Mouse (Mus musculus): ENCODE results near the gene Igf1r. TPM values are rescaled to one million over a fixed set of nuclear protein-coding genes. Genes with fewer than 3 reads are reported as not detected.
"Not testable (repeated sequence)": the region's sequence is repeated elsewhere in the genome, so short reads cannot be mapped to it uniquely, and the experiment has no call there.

The Igf1r gene
- polyA plus RNA-seq, 1 experiment from 2014 or later = 18.1 TPM

DNA sequence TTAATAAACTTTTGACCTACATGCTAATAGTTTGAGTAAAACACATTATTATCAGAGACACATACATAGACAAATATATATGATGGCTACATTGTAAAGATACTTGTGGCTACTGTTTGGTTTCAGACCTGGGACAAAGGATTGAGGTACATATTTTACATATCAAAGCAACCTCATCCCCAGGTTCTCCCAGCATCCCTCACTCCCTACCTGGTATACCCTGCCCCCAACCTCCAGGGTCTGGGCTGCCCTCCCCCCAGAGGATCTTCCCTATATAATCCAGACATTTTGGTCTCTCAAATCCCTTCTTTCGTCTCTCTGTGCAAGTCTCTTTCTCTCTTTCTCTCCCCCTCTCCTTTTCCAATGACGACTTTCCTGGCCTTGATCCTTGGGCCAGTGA is 321.6 kb downstream of the Igf1r start:
- Histone ChIP-seq H3K36me3 (ENCODE audit: insufficient read depth, low read length) (no peaks in the 10 kb centered on the region), H3K27me3 (ENCODE audit: insufficient read depth, low read length) (no peaks in the 10 kb centered on the region), H3K9ac (ENCODE audit: low read depth, low read length) (no peak overlapping the region), H3K4me3 (replicated peaks; ENCODE audit: low read depth, low read length) (no peak overlapping the region), H3K4me1 (replicated peaks; ENCODE audit: insufficient read depth, low read length) (peaks cover 10% of the 10 kb centered on the region), H3K4me2 (ENCODE audit: low read length) (no peak overlapping the region), H3K9me3 (replicated peaks; ENCODE audit: low read length) (no peaks in the 10 kb centered on the region), H3K27ac (no peak overlapping the region)
- ATAC-seq (replicated peaks; ENCODE audit: low FRiP score, low read depth) (no peak), DNase-seq (ENCODE audit: low spot score) (no peak)
- 63% methylated on average over 2 of the region's 2 CpGs for WGBS
- TF ChIP-seq CTCF (IDR thresholded peaks at IDR 0.05; ENCODE audit: low read depth) = no peak

DNA sequence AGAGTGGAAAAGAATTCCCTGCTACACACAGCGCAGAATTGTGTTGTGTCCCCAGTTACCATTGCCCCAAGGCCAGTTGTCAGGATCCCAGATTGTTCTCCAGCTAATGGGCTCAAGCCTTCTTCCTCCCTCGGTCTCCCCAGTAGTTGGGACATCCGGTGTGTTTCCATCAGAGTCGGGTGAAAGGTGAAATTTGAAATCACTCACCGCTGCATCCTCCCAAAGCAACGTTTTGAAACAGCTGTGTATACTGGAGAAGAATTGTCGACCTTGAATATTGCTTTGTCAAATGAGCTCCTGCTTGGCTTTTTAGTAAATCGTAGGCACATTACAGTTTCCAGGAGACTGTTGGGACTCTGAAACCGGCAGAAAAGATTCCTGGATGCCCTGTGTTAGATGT is 322.3 kb downstream of the Igf1r start:
- no peaks in the 10 kb centered on the region for H3K27me3 ChIP-seq (ENCODE audit: insufficient read depth, low read length)
- no peak for DNase-seq (ENCODE audit: low spot score)
- WGBS = 53% methylated on average over 9 of the region's 9 CpGs
- no peak for ATAC-seq (replicated peaks; ENCODE audit: low FRiP score, low read depth)
- no peak overlapping the region for H3K4me3 ChIP-seq (replicated peaks; ENCODE audit: low read depth, low read length)
- no peaks in the 10 kb centered on the region for H3K36me3 ChIP-seq (ENCODE audit: insufficient read depth, low read length)
- no peak overlapping the region for H3K9ac ChIP-seq (ENCODE audit: low read depth, low read length)
- H3K9me3 ChIP-seq (replicated peaks; ENCODE audit: low read length) = no peaks in the 10 kb centered on the region
- no peak for TF ChIP-seq CTCF (IDR thresholded peaks at IDR 0.05; ENCODE audit: low read depth)
- no peak overlapping the region for H3K27ac ChIP-seq
- no peak overlapping the region for H3K4me2 ChIP-seq (ENCODE audit: low read length)
- H3K4me1 ChIP-seq (replicated peaks; ENCODE audit: insufficient read depth, low read length) = peaks cover 10% of the 10 kb centered on the region

DNA sequence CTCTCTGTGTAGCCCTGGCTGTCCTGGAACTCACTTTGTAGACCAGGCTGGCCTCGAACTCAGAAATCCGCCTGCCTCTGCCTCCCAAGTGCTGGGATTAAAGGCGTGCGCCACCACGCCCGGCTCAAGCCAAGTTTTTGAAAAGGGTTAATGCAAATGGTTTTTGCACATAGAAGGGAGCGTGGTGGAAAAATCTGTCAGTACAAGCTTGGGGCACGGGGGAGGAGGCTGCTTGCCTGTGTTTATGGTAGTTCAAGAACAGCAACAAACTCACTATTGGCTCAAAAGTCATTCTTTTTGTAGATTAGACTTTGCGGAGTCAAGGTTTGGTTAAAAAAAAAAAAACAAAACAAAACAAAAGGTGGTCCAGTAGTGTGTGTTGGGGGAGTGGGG is 322.8 kb downstream of the Igf1r start:
- ATAC-seq (replicated peaks; ENCODE audit: low FRiP score, low read depth); DNase-seq (ENCODE audit: low spot score); H3K4me1 ChIP-seq (replicated peaks; ENCODE audit: insufficient read depth, low read length); H3K27me3 ChIP-seq (ENCODE audit: insufficient read depth, low read length); H3K9me3 ChIP-seq (replicated peaks; ENCODE audit: low read length); H3K36me3 ChIP-seq (ENCODE audit: insufficient read depth, low read length); H3K27ac ChIP-seq: not testable (repeated sequence)
- H3K9ac ChIP-seq (ENCODE audit: low read depth, low read length) = peak overlapping the region; percentile 51; the same call in 1 of the 2 replicates
- H3K4me3 ChIP-seq (replicated peaks; ENCODE audit: low read depth, low read length) = peak overlapping the region; percentile 42
- WGBS = 61% methylated on average over 9 of the region's 9 CpGs
- peak overlapping the region; percentile 77 for H3K4me2 ChIP-seq (ENCODE audit: low read length)

DNA sequence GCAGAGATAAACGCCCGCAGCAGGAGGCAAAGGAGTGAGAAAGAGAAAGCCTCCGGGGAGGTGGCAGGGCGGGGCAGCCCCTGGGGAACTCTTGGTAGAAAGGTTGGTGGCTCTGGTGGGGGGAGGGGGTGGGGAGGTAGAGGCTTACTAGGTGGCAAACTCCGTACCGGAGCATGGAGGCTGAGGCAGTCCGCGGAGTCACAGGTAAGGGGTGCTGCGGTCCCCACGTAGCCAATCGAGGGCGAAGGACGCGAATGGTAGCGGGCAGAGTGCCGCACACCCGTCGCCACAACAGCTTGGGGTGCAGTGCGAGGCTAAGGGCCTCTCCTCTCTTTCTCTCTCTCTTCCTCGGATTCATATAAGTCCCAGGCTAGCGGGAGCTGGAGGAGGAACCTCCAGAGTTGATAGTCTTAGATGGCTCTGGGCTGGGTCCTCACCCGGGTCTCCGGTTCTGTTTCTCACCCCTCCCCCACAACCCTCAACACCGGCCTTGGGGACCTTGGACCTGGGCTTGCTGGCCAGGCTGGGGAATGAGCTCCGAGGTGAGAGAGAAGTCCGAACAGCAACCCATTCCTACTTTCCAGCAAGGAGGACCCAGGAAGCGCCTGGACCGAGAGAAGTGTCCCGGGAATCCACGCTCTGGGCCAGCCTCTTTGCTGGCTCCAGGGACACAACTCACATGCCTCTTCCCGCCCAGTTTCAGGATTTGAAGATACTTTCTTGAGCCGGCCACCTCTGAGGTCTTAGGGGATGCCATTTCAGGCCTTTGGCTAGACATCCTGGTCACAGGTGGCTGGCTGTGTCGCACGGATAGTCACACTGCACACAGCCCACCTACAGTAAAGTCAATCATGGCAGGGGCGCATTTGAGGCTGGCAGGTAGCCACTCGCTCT is 323.5 kb downstream of the Igf1r start:
- Histone ChIP-seq H3K4me3 (replicated peaks; ENCODE audit: low read depth, low read length) (peak overlapping the region; percentile 42), H3K9me3 (replicated peaks; ENCODE audit: low read length) (no peaks in the 10 kb centered on the region), H3K4me1 (replicated peaks; ENCODE audit: insufficient read depth, low read length) (peaks cover 10% of the 10 kb centered on the region), H3K4me2 (ENCODE audit: low read length) (peak overlapping the region; percentile 77), H3K36me3 (ENCODE audit: insufficient read depth, low read length) (no peaks in the 10 kb centered on the region), H3K27ac (peak overlapping the region; percentile 36; the same call in 1 of the 2 replicates), H3K9ac (ENCODE audit: low read depth, low read length) (peak overlapping the region; percentile 51; the same call in 1 of the 2 replicates), H3K27me3 (ENCODE audit: insufficient read depth, low read length) (no peaks in the 10 kb centered on the region)
- DNase-seq (ENCODE audit: low spot score) = peak; percentile 39
- TF ChIP-seq CTCF (IDR thresholded peaks at IDR 0.05; ENCODE audit: low read depth) = no peak
- ATAC-seq (replicated peaks; ENCODE audit: low FRiP score, low read depth) = peak; percentile 43; the same call in 1 of the 2 replicates
- 7% methylated on average over 35 of the region's 36 CpGs for WGBS

DNA sequence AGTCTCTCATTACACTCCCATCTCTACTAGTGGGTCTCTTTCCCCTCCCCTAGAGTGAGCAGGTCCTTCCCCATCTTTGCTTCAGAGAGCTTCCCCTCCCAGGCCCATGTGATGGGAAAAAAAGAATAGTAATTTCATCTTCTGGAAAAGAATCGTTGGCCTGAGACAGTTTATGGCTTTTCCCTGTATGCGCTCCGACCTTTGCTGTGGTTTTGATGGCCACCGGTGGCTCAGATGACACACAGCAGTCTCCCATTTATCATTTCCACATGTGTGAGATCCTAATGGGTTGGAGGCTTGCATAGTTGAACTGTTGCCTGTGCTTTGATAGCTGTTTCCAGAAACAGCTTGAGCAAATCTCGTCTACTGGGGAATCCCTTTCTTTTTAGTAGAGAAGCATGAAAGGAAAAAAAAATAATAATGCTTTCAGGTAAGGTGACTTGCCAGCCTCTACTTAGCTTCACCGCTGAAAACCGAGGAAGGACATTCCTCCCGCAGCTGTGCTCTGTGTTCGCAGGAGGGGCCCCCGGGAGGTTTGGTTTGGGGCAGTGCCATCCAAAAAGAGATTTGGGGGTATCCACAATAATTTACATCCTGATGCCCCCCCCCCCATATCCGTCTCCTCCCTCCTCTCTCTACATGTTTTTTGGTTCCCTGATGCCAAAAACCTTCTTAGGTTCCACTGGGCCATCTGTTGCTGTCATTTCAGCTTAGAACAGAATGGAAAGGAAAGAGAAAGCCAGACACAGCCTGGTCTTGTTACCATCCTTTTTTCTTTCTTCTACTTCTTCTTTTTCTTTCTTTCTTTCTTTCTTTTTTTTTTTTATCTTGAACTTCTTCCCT is 324.6 kb downstream of the Igf1r start:
- DNase-seq (ENCODE audit: low spot score) (peak; percentile 83), ATAC-seq (replicated peaks; ENCODE audit: low FRiP score, low read depth) (no peak)
- H3K4me1 ChIP-seq (replicated peaks; ENCODE audit: insufficient read depth, low read length) = peaks cover 10% of the 10 kb centered on the region
- no peak overlapping the region for H3K9ac ChIP-seq (ENCODE audit: low read depth, low read length)
- H3K4me3 ChIP-seq (replicated peaks; ENCODE audit: low read depth, low read length) = no peak overlapping the region
- H3K27me3 ChIP-seq (ENCODE audit: insufficient read depth, low read length) = no peaks in the 10 kb centered on the region
- no peaks in the 10 kb centered on the region for H3K36me3 ChIP-seq (ENCODE audit: insufficient read depth, low read length)
- no peaks in the 10 kb centered on the region for H3K9me3 ChIP-seq (replicated peaks; ENCODE audit: low read length)
- H3K4me2 ChIP-seq (ENCODE audit: low read length) = no peak overlapping the region
- H3K27ac ChIP-seq = no peak overlapping the region
- WGBS = 31% methylated on average over 11 of the region's 11 CpGs
- TF ChIP-seq CTCF (IDR thresholded peaks at IDR 0.05; ENCODE audit: low read depth) = no peak

DNA sequence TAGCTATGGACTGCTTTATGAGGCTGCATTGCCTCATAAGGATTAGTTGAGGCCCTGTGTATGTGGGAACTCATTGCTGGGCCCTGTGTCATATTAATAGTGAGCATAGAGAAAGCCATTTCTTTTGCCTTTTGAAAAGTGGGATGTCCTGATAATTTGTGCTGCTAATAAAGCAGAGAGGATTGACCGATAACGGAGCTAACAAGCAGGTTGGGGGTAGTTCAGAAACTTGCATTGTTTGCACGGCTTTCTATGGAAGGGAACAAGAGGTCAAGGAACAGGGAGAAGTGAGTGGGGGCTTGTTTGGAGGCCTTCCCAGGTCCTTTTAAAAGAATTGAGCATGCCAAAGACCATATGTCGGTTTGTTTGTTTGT is 325.3 kb downstream of the Igf1r start:
- Histone ChIP-seq H3K27ac (no peak overlapping the region), H3K9ac (ENCODE audit: low read depth, low read length) (no peak overlapping the region), H3K27me3 (ENCODE audit: insufficient read depth, low read length) (no peaks in the 10 kb centered on the region), H3K4me3 (replicated peaks; ENCODE audit: low read depth, low read length) (no peak overlapping the region), H3K36me3 (ENCODE audit: insufficient read depth, low read length) (no peaks in the 10 kb centered on the region), H3K4me2 (ENCODE audit: low read length) (no peak overlapping the region), H3K4me1 (replicated peaks; ENCODE audit: insufficient read depth, low read length) (peaks cover 10% of the 10 kb centered on the region), H3K9me3 (replicated peaks; ENCODE audit: low read length) (no peaks in the 10 kb centered on the region)
- 70% methylated on average over 4 of the region's 4 CpGs for WGBS
- DNase-seq (ENCODE audit: low spot score) (no peak), ATAC-seq (replicated peaks; ENCODE audit: low FRiP score, low read depth) (no peak)
- no peak for TF ChIP-seq CTCF (IDR thresholded peaks at IDR 0.05; ENCODE audit: low read depth)
